Mouse (Mus musculus) frontal cortex, adult 2 months (tissue): Measurements from ENCODE around the gene Myl9. TPM values are rescaled to one million over a fixed set of nuclear protein-coding genes. Genes with fewer than 3 reads are reported as not detected.
"Not testable (repeated sequence)": the region's sequence is repeated elsewhere in the genome, so short reads cannot be mapped to it uniquely, and the experiment has no call there.

Experiments
- DNase-seq, 2 experiments: peaks; one replicate each; pipeline ENCODE4 v3.0.0; 2022; ENCODE audit warnings: low spot score in 1 of 2; ENCODE audit errors: extremely low spot score in 1 of 2
- polyA plus RNA-seq: library from polyadenylated mRNA; depleted of rRNA; stranded (reverse); fragments of >200 nt; gene quantifications from 2 replicates; pipeline ENCODE4 v1.2.3, GENCODE M21; 2012

Gene Myl9
- polyA plus RNA-seq, 1 experiment = 57.3 TPM

DNA sequence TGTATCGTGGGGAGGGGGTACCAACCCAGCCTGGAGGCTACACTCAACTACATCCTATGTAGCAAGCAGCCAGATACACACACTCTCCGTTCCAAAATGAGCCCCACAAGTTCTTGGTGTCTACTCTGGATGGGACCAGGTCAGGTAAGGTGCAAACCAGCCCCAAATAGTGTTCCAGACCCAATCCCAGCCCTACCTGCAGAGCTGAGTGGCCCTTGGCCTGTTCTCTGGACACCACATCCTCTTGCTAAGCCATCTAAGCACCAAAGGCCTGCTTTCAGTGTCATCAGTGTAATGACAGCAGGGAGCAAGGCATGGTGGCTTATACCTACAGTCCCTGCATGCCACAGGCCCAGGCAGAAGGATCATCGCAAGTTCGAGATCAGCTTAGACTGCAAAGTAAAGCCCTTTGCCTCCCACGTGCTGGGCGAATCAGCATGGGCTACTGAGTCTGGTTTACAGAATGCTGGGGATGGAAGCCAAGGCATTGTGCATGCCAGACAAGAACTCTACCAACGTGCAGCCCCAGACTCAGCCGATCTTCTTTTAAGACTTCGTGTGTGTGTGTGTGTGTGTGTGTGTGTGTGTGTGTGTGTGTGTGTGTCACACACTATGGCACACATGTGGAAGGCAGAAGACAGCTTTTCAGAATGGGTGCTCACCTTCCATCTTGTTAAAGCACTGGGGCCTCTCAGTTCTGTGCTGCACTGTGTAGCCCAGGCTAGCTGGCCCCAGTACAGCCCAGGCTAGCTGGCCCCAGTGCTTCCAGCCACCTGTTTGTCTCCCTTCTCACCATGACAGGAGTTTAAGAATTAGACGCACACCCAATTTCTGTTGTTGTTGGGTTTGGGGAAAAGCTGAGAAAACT is 7.5 kb downstream of the Myl9 start:
- no peak for DNase-seq

DNA sequence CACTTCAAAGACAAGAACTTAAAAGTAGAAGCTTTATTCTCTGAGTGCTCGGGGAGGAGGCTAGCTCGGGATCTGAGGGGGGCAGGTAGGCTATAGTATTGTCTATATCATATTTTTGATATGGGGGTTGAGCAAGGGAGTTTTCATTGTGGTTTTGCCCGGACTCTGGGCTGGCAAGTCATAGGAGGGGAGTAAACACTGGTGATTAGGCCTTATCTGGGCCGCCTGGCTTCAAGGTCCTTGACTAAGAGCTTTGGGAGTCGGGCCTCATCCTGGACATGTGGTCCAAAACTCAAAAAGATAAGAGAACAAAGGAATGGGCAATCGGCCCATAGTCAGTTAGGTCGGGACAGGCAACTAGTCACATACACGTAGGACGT is 8.1 kb downstream of the Myl9 start:
- no peak for DNase-seq

DNA sequence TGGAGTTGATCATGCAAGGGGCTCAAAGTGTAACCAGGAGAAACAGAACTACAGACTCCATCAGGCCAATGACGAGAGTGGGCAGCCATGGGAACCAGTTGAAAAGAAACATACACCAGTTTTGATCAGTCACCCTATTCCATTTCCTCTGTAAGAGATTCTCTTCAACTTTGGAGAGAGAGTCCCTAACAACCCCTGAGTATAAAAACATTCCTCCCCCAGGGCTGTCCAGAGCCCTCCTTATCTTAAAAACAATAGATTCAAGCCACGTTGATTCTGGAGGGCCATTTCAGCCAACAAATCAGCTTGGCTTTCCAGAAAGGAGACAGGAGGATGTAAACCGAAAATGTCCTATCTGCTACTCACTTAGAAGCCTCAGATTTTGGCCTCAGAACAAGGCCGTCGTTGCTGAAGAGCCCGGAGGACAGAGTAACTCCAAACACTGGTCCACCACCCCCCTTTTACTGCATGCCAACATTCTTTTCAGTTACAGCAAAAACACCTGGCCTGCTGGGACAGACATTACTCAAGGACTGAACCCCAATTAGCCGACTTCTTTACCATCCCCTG is 8.9 kb downstream of the Myl9 start:
- DNase-seq = no peak

DNA sequence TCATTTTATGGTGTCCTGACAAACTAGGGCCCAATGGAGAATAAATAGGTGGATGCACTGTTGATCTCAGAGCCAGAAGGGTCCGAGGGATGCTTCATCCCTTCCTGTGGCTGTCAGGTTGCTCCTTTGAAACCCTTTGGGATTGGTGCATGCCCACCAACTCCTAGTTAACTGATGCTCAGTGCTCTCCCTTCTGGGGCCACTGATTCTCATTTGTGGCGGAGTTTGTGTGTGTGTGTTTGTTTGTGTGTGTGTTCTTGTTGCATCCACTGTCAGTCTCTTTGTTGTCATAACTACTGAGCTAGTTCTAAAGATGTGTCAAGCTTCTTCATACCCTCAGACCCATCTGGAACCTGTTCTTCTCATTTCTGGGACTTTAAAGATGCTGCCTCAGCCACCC is 9.7 kb downstream of the Myl9 start:
- no peak for DNase-seq

DNA sequence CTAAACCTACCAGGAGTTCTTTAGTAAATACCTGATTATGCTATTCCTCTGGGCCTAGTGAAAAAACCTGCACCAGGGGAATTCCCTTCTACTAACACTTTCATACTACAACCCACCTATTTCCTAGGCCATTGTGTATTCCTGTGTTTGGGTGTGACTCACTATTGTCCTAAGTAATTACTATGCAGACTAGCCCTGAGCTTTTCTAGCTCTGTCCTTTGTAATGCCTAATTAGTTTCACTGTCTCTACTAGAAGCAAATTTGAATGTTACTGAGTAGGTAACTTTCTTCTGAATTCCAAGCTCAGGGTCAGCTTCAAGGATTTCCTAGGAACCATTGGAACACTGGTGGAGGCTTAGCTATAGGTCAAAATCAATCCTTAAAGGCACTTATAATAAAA is 11.1 kb downstream of the Myl9 start:
- not testable (repeated sequence) for DNase-seq

DNA sequence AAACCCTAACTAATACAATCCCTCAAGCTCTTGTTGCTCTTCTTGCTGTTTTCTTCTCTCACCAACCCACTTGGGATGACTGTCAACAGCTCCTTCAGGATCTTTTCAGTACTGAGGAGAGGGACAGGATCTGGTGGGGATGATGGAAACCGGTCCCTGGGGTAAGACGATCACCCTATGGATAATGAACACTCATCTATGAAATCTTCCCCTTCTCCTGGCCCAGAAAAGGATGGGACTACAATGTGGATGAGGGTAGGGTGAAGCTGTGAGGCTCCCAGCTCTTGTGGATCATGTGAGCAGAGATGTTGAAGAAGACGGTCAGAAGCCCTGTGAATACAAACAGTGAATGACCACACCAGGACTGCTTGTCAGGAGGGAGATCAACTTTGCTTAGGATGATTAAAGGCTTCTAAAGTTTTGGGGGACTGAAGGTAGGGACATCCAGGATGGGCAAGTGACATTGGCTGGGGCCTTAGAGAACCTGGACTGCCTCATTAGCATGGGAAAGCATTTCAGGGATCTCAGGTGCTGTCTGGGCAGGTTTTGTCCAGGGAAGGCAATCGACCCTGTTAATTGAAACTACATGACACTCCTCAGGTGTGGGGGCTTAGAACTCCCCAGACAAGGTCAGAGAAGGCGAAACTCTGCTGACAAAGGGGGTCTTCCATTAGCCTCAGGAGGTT is 12.0 kb downstream of the Myl9 start:
- DNase-seq = no peak

DNA sequence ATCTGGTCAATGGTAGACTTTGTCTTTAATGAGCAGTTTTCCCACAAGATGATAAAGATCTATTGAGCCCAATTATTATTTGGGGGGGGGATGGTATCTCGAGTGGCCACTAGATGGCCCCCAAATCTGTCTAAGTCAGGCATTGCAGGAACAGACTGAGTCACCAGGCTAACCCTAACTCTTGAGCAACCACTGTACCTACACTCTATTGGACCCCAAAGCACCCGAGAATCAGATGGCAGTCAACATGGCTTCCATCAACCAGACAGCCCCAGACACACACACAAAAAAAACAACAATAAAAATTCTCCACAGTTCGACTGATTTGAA is 12.5 kb downstream of the Myl9 start:
- DNase-seq = no peak

DNA sequence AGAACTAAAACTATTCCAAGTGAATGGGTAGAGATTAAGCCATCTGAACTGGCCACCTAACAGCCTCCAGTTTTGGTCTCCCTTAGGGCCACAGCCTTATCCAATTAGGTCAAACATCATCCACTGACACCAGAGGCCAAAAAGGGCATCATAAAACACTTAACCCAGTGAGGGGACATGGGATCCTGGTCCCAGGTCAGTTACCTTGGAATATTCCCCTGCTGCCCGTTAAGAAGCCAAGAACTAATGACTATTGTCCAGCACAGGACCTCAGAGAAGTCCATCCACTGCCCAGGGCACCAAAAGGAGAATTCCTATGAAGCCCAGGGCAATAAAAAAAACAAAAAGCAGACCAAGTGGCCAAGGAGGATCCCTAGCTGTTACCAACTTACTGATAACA is 13.6 kb downstream of the Myl9 start:
- DNase-seq = no peak

DNA sequence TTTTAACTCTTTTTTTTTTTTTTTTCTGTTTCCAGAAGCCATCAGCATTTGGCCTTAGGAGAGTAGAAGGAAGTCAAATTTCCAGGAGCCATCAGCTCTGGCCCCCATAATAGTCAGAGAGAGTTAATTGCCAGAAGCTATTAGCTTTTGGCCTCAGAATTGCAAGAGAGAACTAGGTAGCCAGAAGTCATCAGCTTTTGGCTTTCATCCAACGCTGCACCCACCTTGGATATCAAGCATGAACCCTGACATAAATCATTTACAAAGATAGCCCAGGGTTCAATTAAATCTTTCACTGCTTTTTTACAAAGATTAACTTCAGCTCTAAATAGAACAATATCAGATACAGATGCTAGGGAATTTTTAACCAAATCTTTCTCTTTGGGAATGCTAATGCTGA is 23.3 kb downstream of the Myl9 start:
- DNase-seq = no peak

DNA sequence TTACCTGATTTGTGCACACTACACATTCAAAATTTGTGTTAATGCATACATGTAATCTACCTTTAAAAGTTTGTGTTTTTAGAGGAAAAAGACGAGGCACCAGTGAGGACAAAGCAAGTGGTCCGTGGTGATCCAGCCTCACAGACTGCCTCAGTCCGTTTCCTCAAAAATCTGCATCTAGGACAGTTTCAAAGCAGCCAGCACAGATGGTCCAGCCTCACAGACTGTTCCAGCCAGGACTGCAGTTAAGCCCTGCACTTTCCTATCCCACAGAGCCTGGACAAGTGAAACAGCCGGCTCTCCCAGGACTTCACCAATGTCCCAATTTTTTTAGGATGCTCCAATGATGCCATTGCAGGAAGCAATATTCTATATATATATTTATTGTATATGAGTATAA is 25.8 kb downstream of the Myl9 start:
- DNase-seq = no peak

DNA sequence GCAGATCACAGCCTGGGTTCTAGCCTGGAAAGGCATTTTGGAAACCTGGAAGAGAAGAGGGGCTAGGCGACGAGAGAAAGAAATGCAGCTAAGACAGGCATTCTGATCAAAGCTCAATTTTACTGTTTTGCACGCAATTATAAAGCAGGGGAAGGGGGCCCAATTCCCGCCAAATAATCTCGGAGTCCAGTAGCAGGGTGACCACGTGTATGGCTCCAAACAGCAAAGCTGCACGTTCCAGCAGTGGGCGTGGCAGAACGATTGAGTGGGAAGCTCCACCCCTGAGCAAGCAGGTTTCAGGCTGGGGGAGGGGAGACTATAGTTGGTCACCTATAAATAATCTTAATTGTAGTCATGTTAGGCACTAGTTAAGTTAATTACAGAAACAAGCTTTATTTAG is 26.9 kb downstream of the Myl9 start:
- DNase-seq = not testable (repeated sequence)

DNA sequence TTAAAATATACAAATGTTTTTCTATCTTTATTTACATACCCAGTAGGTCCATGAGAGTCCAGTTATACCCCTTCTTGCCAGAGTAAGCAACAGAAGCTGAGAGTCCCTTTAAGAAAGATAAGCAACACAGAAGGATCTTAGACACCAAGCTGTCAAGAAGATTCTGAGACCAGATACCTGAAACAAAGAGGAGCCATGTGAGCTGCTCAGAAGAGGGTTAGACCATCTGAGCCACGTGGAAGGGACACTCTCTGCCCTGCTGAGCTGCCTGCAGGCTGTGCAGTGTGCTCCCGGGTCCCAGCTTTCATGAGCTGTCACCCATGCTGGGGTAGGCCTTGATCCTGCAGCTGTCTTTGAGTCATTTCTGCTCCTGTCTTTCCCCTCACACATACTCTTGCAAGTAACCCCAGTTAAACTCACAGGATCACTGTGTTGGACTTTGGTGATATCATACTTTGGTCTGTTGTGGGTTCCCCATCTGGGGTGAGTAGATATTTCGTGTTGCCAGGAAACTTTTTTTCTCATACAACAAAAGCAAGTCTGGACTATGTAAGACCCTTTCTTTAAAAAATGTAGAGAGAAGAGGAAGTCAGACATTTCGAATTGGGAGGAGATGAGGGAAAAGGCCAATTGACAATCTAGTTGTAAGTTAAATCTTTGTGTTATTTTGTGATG is 28.6 kb downstream of the Myl9 start:
- DNase-seq = no peak

DNA sequence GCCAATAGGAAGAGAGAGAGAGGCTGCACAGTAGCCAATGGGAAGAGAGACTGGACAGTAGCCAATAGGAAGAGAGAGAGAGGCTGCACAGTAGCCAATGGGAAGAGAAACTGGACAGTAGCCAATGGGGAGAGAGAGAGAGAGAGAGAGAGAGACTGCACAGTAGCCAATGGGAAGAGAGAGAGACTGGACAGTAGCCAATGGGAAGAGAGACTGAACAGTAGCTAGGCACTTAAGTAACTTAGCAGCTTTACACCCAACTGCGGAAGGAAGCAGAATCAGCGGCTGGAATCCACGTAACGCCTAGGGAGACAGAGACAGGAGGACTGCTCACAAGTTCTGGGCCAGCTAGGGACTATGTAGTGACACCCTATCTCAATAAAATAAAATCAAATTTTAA is 29.4 kb downstream of the Myl9 start:
- no peak for DNase-seq

DNA sequence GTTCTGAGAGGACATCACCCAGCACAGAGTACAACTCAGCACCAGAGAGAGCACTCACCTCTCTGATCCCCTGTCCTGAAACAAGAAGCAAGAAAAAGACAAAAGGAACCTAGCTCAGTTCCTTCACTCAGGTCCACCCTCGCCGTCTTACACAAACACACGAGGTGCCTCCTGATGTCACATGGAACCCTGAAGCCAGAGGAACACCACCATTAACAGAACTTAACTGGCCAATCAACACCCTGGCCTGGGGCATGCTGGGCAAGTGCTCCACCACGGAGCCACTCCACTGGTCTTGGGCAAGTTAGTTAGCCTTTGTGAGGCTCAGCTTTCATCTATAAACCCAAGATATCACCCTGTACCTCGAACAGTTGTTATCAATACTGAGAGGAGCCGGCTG is 31.7 kb downstream of the Myl9 start:
- DNase-seq = no peak

DNA sequence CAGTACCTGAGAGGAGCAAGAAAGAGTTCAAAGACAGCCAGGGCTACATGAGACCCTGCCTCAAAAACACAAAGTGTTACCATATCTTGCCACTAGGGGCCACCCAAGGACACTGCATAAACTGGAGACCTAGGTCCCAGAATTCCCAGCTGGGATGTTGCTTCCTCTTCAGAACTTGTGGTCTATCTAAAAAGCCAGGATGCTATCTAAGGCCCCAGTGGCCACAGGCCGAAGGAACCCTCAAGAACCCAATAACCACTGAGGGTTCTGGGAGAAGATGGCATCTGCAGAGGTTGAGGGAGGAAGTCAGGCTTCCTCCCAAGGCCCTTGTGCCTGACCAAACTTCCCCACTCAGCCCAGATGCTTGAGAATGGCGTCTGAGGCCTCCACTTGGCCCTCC is 34.4 kb downstream of the Myl9 start:
- peak; percentile 18 to 82 for DNase-seq

DNA sequence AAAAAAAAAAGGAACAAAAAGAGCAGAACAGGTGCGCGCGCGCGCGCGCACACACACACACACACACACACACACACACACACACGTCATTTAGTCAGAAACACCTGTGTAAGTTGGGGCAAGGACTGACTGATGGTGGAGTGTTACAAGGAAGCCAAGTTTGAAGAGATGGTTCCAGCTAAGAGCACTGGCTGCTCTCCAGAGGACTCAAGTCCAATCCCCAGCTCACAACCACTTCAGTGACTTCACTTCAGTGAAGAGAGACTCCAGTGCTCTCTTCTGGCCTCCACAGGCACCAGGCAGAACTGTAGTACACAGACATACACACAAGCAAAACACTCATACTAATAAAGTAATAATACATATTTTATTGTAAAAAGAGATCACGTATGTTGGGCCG is 35.5 kb downstream of the Myl9 start:
- DNase-seq = no peak

DNA sequence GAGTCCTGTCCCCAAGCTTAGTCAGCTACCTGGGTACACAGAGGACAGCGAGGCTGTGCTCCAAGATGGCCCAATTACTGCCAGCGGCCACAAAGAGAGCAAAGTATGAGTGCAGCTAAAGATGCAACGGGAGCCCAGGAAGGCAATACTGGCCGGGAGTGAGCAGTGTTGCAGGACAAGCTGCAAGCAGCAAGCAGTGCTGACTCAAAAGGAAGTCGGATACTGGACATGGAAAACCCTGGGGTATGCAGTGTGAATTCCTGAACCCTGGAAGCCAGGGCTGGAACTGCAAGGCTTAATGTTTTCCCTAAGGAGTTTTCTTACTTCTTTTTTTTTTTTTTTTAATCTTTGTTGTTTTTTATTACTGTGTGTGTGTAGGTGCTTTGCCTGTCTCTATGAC is 36.3 kb downstream of the Myl9 start:
- DNase-seq = no peak

DNA sequence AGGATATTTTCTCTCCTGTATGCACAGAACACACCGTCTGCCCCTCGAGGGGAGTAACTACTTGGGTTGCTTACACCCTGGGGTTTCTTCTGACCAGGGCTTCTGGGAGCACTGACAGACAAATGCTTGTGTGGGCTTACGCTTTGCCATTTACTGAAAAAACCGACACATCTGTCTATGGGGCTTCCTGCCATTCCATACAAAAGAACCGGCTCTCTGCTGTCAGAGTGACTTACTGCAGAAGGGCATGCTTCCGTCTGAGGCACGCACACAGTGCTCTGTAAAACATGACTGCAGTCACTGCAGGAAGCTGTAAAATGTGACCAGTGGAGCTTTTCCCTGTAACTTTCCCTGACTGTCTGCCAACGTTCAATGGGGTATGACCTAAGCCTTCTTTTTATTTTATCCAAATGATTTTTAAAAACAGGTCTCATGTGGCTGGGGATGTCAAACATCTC is 39.2 kb downstream of the Myl9 start:
- no peak for DNase-seq

DNA sequence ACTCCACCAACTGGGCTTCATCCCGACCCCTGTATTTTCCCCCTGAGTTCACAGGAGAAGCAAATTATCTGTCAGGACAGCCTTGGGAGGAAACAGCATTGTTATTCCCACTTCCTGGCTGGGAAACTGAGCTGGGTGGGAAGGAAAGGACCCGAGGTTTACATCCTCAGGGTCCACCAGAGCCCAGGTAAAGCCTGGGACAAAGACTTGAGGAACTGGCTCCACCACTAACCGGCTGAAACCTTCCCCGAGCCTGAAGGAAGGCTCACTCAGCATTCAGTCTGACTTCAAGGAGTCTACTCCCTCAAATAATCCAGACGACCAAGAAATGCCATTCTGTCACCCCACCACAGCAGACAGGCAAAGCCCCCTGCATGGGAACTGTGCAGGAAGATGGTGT is 39.7 kb downstream of the Myl9 start:
- DNase-seq = no peak

DNA sequence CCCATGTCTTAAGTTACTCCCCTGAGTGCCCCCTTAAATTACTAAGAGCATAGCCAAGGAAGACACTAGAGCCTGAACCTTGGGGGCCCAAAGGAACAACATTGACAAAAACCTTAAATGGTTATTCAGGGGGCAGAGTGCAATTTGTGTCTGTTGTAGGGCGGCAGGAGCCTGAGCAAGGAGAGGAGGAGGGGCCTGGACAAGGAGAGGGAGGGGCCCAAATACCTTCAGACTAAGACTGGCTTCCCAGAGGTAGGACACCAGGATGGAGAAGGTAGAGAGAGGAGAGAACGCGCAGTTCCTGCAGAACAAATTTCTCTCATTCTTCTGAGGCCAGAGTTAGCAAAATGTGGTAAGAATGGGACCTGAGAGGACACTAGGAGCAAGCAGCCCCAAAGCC is 40.2 kb downstream of the Myl9 start:
- no peak for DNase-seq

DNA sequence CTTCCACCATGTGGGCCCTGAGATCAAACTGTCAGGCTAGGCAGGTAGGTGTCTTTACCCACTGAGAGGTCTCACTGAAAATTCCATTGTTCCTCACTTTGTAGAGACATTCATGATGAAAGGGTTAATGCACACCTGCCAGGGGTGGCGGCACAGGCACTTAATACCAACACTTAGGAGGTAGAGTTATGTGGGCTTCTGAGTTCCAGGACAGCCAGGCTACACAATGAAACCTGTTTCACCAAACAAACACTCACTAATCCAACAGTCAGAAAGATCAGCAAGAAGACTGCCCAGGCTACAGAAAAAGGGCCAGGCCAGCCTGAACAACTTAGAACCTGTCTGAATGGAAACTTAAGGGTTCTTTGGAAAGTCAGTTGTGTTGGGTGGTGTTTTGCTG is 40.9 kb downstream of the Myl9 start:
- no peak for DNase-seq
